Mouse (Mus musculus): ENCODE measurements around the gene Pfkl. TPM values are rescaled to one million over a fixed set of nuclear protein-coding genes. Genes with fewer than 3 reads are reported as not detected.
"Not testable (repeated sequence)": the region's sequence is repeated elsewhere in the genome, so short reads cannot be mapped to it uniquely, and the experiment has no call there.

The Pfkl gene
- polyA plus RNA-seq, 1 experiment from 2014 or later = 107 TPM

GRCm38 (mm10) chr10:77962725-77963124, 47.2 kb downstream of the Pfkl start:
- WGBS = 96% methylated on average over 2 of the region's 2 CpGs
- Histone ChIP-seq H3K36me3 (no peaks in the 10 kb centered on the region), H3K4me3 (no peak overlapping the region), H3K4me2 (replicated peaks) (no peak overlapping the region), H3K4me1 (no peaks in the 10 kb centered on the region), H3K27ac (replicated peaks) (no peak overlapping the region), H3K27me3 (no peaks in the 10 kb centered on the region), H3K9ac (replicated peaks) (no peak overlapping the region), H3K9me3 (no peaks in the 10 kb centered on the region)
- ATAC-seq (replicated peaks) = no peak

- 89% methylated on average over 9 of the region's 12 CpGs for WGBS
- not testable (repeated sequence) for H3K27me3 ChIP-seq; H3K9me3 ChIP-seq; ATAC-seq (replicated peaks); H3K27ac ChIP-seq (replicated peaks); H3K4me3 ChIP-seq; H3K4me1 ChIP-seq; H3K4me2 ChIP-seq (replicated peaks); H3K9ac ChIP-seq (replicated peaks); H3K36me3 ChIP-seq
Measured at GRCm38 (mm10) chr10:77950468-77950867, 59.4 kb downstream of the Pfkl start.

- Histone ChIP-seq H3K27ac (replicated peaks) (no peak overlapping the region), H3K4me3 (no peak overlapping the region), H3K27me3 (no peaks in the 10 kb centered on the region), H3K9me3 (no peaks in the 10 kb centered on the region), H3K4me1 (no peaks in the 10 kb centered on the region), H3K9ac (replicated peaks) (no peak overlapping the region), H3K36me3 (no peaks in the 10 kb centered on the region), H3K4me2 (replicated peaks) (no peak overlapping the region)
- ATAC-seq (replicated peaks) = no peak
- 73% methylated on average over 2 of the region's 2 CpGs for WGBS
Measured at GRCm38 (mm10) chr10:77939685-77940084, 70.2 kb downstream of the Pfkl start.

Other genes starting within 250 kb of the Pfkl start
- not detected in 2 replicates for gene Gm3238, start 238.8 kb downstream of the Pfkl start, polyA plus RNA-seq (2015; fragmentation: Nextera tagmentation; extraction: Ambion mirVana)
- gene Gm7138, start 233.1 kb downstream of the Pfkl start, polyA plus RNA-seq (2015; fragmentation: Nextera tagmentation; extraction: Ambion mirVana) = not detected in 2 replicates
- gene Gm3250, start 227.5 kb downstream of the Pfkl start, polyA plus RNA-seq (2015; fragmentation: Nextera tagmentation; extraction: Ambion mirVana) = not detected in 2 replicates
- not detected in 2 replicates for gene Gm7137, start 221.9 kb downstream of the Pfkl start, polyA plus RNA-seq (2015; fragmentation: Nextera tagmentation; extraction: Ambion mirVana)
- not detected in 2 replicates for gene Gm9639, start 215.0 kb downstream of the Pfkl start, polyA plus RNA-seq (2015; fragmentation: Nextera tagmentation; extraction: Ambion mirVana)
- gene Gm19668, start 210.9 kb downstream of the Pfkl start, polyA plus RNA-seq (2015; fragmentation: Nextera tagmentation; extraction: Ambion mirVana) = not detected in 2 replicates
- not detected in 2 replicates for gene Gm9507, start 198.2 kb downstream of the Pfkl start, polyA plus RNA-seq (2015; fragmentation: Nextera tagmentation; extraction: Ambion mirVana)
- not detected in 2 replicates for gene Gm2696, start 195.4 kb downstream of the Pfkl start, polyA plus RNA-seq (2015; fragmentation: Nextera tagmentation; extraction: Ambion mirVana)
- not detected in 2 replicates for gene Krtap10-4, start 183.0 kb downstream of the Pfkl start, polyA plus RNA-seq (2015; fragmentation: Nextera tagmentation; extraction: Ambion mirVana)
- not detected in 2 replicates for gene Krtap10-10, start 174.1 kb downstream of the Pfkl start, polyA plus RNA-seq (2015; fragmentation: Nextera tagmentation; extraction: Ambion mirVana)
- not detected in 2 replicates for gene Gm36176, start 163.3 kb downstream of the Pfkl start, polyA plus RNA-seq (2015; fragmentation: Nextera tagmentation; extraction: Ambion mirVana)
- gene Gm10318, start 157.2 kb downstream of the Pfkl start, polyA plus RNA-seq (2015; fragmentation: Nextera tagmentation; extraction: Ambion mirVana) = not detected in 2 replicates
- gene Gm3285, start 148.1 kb downstream of the Pfkl start, polyA plus RNA-seq (2015; fragmentation: Nextera tagmentation; extraction: Ambion mirVana) = not detected in 2 replicates
- gene Lrrc3, start 107.5 kb downstream of the Pfkl start, polyA plus RNA-seq (2015; fragmentation: Nextera tagmentation; extraction: Ambion mirVana) = 11.1 and 11.3 TPM in 2 replicates
- gene Trpm2, start 39.5 kb downstream of the Pfkl start, polyA plus RNA-seq (2015; fragmentation: Nextera tagmentation; extraction: Ambion mirVana) = 2.6 and 2.8 TPM in 2 replicates
- gene 1810043G02Rik, start 31.6 kb downstream of the Pfkl start, polyA plus RNA-seq (2015; fragmentation: Nextera tagmentation; extraction: Ambion mirVana) = 35.0 and 37.1 TPM in 2 replicates
- gene Dnmt3l, start 31.9 kb upstream of the Pfkl start, polyA plus RNA-seq (2015; fragmentation: Nextera tagmentation; extraction: Ambion mirVana) = not detected in 2 replicates
- gene Aire, start 33.5 kb upstream of the Pfkl start, polyA plus RNA-seq (2015; fragmentation: Nextera tagmentation; extraction: Ambion mirVana) = 0.23 TPM in 1 of 2 replicates, not detected in the other
- gene Icosl, start 59.2 kb upstream of the Pfkl start, polyA plus RNA-seq (2015; fragmentation: Nextera tagmentation; extraction: Ambion mirVana) = 0.56 and 0.66 TPM in 2 replicates
- gene D10Jhu81e, start 159.7 kb upstream of the Pfkl start, polyA plus RNA-seq (2015; fragmentation: Nextera tagmentation; extraction: Ambion mirVana) = 23.6 and 26.8 TPM in 2 replicates
- 22.5 and 24.2 TPM in 2 replicates for gene Pwp2, start 175.1 kb upstream of the Pfkl start, polyA plus RNA-seq (2015; fragmentation: Nextera tagmentation; extraction: Ambion mirVana)
- gene Trappc10, start 234.6 kb upstream of the Pfkl start, polyA plus RNA-seq (2015; fragmentation: Nextera tagmentation; extraction: Ambion mirVana) = 27.2 and 27.5 TPM in 2 replicates

Measured in forebrain, embryonic 15.5 days (tissue).